Mouse (Mus musculus) heart, adult 8-10 months (tissue): ENCODE results near the gene Krt84. TPM values are rescaled to one million over a fixed set of nuclear protein-coding genes. Genes with fewer than 3 reads are reported as not detected.
A peak's percentile ranks its signal among the peaks of the same experiment; 100 is the strongest.
"Not testable (repeated sequence)": the region's sequence is repeated elsewhere in the genome, so short reads cannot be mapped to it uniquely, and the experiment has no call there.

Source experiments
- DNase-seq: peaks from one replicate; pipeline ENCODE4 v3.0.0; 2022; ENCODE audit warnings: low spot score
- total RNA-seq, 4 experiments: library from RNA; stranded (reverse); gene quantifications; 2 replicates each; pipeline ENCODE4 v1.2.4; 2022

The Krt84 gene
- not detected for total RNA-seq

DNA sequence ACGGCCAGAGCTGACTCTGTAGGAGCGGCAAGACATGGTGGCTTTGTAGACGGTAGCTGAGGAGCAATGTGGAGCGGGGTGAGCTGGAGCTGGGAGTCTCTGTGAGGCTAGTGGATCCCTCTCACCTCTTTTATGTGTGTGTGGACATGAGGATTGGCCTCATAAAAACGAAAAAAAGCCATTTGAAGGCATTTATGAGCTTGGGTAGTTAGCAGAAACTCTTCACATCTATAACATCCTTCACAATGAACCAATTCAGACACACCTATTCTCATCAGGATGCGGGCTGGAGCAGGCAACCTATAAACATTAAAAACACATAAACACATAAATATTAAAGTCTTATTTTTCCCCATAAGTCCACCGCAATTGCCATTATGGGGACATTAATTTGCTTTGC, at the start of gene Krt84:
Gene Krt84, minus strand, starts transcription at position 101 of the 400 bp plus-strand sequence.
- DNase-seq, result no peak

DNA sequence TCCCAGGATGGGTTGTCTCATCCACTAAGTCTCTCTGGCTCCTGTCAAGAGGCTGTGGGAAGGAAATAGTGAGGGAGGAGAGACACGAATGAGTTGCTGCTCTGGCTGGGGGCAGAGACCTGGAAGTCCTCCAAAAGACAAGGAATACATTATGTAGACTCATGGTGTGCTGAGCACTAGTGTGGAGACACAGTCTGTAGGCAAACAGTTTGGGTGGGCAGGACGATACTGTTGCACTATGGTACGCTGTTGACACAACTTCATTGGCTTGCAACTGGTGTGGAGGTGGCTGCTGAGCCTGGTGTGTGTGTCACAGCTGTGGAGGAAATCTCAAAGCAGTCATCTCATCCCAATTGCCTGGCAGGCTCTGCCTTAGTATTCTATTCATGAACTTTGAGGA, 49.1 kb upstream of the Krt84 start:
- DNase-seq, result no peak

DNA sequence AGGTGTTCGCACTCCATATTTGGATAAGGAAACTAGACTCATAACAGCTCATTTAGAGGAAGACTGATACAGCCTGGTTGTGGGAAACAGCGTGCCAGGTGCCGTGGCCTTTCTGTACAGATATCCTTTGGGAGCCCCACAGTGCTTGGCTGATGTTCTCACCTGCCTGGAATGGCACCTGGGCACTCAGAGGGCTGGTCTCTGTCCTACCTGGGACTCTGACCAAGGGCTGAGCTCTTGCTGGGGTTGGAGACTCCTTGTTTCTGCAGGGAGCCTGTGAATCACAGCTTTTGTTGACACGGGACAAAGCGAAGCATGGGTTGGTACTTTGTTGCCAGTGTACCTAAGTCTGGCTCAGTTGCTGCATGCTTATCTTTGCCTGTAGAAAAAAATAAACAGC, 42.9 kb upstream of the Krt84 start:
- DNase-seq, result no peak

DNA sequence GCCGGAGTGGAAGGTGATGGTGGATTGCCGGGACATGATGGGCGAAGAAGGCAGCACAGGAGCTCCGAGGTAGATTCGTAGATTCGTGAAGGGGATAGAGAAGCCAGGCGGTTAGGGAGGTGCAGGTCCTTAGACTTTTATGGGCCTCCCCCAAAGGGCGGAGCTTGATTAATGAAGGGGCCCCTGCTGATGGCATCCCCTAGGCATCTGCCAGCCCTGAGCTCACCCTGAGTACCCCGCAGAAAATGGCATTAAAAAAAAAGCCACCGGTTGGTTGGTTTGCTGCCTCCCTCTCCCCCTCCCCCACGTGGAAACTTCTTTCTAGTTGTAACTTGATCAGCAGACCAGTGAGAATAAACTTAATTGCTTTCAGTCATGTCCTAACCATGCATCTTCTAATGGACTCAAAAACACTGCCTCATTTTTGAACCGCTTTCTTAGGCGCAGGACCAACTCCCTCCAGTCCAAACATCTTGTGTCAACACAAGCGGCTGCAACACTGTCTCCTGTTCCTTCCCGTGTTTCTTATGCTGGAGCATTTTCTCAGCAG, 41.3 kb upstream of the Krt84 start, which contains the start of gene Krt75:
Gene Krt75, minus strand, starts transcription at position 109 of the 550 bp plus-strand sequence.
- DNase-seq, result no peak

DNA sequence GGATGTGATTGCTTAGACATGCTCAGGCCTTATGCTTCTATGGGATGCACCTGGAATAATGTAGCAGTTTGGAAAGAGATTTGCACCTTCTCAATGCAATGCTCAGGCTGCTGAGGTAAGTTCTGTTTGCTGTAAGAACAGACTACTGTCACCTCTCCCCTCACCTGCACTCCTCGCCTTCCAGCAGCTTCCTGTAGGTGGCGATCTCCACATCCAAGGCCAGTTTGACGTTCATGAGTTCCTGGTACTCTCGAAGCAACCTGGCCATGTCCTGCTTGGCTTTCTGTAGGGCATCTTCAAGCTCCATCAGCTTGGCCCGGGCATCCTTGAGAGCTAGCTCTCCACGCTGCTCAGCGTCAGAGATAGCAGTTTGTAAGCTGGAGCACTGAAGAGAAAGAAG, 35.2 kb upstream of the Krt84 start:
- DNase-seq, result no peak

DNA sequence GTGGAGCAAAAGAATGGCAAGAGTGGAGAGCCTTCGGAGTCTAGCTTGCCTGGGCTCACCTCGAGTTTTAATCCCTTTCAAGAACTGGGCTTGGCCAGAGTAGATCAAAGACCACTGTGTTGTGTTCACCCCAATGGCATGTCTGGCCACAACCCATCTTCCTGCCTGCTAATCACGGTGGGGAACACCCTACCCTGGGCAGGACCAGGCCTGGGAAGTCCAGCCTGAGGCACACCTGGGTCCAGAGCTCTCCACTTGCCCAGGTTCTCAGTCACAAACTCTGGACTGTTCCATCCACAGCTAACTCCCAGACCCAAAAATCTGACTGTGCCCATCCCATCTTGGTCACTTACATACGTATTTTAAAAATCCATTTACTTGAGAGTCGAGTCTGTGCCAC, 30.2 kb upstream of the Krt84 start, which contains the start of gene Krt90:
Gene Krt90, minus strand, starts transcription at position 101 of the 400 bp plus-strand sequence.
- no peak for DNase-seq

DNA sequence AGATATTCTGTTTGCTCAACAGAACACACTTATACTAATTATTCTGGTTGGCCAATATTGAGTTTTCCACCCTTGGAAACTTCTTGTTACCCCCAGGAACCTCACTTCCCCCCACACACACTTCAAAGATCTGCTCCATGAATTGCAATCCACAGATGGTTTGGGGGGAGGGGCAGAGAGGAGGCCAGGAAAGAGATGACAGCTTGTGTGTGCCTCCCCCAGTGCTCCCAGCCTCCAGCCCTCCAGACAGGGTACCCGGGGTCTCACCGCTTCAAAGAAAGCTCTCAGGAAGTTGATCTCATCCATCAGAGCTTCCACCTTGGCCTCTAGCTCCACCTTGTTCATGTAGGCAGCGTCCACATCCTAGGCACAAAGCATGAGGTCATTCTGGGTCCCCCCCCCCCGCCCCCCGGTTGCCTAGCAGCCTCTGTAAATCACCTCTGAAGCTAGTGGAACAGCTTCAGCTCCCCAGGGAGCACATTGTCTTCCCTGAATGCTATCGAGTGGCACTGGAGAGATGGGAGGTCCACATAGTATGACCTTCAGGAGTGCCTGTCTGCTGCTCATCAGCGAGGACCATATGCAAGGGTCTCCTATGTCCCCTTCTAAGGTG, 25.5 kb upstream of the Krt84 start:
- DNase-seq, result no peak

DNA sequence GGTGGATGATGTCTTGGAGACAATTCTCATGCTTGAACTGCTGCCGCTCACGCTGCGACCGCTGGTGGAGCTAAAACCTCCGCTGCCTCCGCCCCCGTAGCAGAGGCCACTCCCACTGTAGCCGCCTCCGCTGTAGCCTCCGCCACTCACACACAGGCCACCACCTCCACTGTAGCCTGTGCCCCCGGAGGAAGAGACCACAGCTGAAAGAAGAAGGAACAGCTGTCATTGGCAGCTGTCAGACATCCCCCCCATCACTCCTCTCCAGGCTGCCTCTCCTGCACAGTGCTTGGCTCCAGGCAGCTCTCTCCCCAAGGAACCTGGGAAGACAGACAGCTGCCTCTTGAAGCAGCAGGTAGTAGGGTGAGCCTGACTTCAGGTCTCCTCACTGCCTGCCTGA, 20.5 kb upstream of the Krt84 start:
- DNase-seq, result no peak

DNA sequence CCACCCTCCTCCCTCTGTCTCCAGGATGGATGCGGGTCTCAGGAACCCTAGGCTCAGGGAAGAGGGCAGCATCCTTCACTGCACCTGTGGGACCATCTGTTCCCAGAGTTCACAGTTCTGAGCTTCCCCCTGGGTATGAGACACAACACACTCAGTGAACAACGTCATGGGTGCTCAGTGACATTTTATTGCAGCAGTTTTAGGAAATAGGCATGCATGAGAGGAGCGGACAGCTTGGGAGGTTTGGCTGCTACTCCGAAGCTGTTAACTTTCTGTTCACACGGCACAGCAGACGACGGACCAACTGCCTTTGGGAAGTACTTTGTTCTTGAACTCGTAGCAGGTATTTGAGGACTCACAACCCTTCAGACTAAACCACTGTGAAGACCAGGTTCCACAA, 19.6 kb upstream of the Krt84 start:
- no peak for DNase-seq

DNA sequence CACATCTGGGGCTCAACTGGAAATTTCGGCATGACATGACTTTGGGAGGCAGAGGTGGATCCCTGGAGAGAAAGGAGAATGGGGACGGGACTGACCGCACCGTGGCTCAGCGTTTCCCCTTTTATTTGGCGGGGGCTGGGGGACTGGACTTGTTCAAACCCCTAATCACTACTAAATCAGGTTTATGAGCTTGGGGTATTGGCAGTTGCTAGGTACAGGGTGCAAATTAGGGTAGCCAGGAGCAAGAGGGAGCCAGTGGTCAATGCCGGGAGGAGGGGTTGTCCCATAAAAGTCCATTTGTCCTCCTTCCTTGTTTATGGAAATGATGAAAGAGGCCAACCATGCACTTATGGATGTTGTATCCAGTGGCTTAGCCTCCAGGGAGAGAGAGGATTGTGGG, 17.9 kb upstream of the Krt84 start, which contains the start of gene Krt82:
Gene Krt82, minus strand, starts transcription at position 101 of the 400 bp plus-strand sequence.
- no peak for DNase-seq

DNA sequence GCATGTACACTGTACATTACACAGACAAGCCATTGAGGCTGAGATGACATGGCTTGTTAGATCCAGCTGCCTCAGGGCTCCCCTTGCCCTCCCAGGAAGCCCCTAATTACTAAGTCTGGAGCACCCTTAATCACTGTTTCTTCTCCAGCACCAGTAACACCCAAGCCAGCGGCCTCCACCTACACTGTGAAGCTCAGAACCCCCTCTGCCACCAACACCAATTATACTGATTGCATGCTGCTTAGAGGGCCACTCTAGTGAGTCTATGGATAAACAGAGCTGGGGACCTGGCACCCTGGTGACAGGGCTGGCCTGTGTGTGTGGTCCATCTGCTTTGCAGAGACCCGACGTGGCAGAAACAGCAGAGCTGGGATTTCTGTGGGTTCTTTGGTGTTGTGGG, 11.9 kb upstream of the Krt84 start:
- no peak for DNase-seq

DNA sequence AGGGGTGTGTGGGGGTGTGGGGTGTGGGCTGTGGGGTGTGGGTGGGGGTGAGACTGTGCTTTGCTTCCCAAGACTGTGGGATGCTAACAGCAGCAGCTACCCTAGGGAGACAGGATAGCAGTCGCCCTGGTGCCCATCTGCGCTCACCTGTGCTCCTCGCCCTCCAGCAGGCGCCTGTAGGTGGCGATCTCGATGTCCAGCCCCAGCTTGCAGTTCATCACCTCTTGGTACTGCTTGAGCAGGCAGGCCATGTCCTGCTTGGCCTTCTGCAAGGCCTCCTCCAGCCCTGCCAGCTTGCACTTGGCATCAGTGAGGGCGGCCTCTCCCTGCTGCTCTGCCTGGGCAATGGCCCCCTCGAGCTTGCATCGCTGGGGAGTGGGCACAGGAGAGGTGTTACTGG, 9.9 kb upstream of the Krt84 start:
- DNase-seq, result no peak

DNA sequence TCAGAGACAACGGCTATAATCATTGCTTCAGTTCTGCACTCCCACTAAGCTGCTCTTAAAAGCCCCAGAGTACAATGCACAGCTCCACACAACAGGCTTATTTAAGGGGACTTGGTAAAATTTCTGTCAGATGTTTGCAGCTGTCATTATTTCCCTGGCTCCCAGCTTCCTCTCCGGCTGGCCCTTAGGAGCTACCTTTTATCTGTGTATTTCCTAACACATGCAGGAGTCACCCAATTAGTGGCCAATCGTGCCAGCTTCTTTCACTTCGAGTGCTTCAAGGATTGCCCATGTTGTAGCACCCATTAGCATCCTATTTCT, 5.9 kb upstream of the Krt84 start:
- DNase-seq, result peak; percentile 6

DNA sequence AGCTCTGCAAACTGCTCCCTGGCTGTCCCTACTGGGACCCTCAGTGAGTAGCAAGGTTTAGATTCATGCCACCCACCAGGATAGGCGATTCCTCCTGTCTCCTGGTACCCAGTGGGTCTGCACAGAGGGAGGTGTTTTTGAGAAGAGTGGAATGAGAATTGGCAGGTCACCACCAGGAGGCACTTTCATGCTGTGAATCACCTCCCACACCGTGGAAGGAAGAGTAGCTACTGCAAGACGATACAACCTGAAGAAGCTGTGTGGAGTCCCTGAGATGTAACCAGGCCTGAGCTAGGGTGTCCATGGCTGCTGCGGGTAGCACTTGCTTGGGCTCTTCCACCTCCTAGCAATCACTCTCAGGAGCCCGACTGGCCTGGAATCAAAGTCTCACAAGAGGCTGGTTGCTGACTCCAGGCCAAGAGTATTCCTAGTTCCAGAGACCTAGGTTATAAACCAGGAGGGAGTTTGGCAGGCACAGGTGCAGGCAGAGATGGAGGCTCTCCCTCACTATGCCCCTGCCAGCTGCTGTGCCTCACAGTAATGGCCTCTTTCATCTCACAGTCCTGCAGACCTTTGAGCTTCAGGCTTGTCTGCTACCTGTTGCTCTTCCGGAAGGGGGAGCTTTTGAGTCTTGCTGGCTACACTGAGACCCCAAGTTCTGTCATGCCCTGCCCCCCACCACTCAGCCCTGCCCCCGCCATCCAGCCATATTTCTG, 5.4 kb upstream of the Krt84 start:
- no peak for DNase-seq

DNA sequence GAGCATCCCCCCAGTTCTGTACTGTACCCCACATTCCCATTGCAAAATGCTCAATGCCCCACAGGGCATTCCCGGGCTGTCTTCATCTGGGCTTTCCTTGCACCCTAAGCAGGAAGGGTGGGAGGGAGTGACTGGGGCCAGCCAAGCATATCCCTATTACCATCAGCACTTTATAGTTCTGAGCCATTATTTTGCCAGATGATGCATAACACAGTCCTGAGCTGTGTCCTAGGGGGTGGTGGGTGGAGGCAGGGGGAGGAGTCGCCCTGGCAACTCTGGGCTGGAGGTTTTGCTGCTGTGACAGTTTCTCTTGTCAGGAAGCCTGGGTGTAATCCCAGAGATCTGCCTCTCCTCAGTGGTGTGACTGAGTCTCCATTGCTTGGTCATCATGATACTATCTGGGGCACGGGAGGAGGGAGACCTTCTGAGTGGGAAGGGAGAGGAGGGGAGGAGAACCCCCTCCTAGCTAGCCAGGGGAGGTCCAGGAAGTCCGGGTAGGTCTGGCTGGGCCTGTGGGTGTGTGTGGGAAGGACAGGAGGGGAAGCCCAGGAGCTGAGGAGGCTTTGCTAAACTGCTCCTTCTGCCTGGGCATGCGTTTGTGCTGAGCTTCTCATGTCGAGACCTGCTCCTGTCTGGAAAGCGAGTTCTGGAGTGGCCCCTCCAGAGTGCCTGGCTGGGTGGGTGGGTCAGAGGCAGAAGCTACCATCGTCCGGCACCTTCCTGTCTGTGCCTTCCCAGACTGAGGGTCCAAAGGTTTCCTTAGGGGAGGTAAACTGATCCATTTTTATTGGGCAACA, 3.6 kb upstream of the Krt84 start:
- DNase-seq, result no peak

DNA sequence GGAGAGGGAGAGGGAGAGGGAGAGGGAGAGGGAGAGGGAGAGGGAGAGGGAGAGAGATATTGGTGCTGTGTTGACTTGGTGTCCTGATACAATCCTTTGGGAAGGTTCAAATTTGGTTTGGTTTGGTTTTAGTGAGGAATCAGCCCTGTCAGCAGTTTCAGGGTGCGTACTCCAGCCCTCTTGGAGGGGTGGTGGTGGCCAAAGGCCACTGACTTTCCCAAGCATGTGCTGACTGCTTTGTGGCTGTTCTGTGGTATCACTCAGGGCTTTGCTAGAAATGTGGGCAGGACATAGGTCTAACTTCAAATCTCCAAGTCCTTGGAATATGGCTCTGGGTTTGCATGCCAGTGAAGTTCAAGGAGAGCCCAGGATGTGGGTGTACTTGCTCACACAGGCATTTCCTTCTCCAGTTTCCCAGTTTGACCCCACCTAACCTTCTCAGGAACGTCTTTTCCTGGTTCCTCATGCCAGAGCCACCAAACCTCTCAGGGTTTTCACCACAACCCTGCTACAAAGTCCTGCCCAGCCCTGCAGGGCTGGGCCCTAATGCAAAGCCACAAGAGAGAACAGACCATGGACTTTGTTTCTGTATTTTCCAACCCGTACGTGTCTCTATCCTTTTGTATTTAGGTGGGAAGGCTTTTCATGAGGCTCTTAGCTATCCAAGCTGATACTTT, 9.9 kb downstream of the Krt84 start:
- no peak for DNase-seq

DNA sequence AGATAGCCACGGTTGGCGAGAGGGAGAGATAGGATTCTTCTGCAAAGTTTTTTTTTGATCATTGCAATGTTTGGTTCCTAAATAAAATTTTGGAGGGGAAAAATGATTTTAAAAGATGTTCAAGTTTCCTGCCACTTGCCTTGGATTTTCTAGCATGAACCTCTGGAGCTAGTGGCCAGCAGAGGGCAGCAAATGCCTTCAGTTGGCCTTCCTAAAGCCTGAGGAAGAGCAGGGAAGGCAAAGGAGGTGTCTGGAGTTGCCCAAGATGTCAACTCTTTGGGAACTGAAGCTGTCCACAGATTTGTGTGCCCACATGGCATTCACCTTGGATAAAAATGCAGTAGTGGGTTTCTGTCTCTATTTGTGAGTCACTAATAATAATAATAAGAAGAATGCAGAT, 12.8 kb downstream of the Krt84 start:
- DNase-seq, result peak; percentile 54

DNA sequence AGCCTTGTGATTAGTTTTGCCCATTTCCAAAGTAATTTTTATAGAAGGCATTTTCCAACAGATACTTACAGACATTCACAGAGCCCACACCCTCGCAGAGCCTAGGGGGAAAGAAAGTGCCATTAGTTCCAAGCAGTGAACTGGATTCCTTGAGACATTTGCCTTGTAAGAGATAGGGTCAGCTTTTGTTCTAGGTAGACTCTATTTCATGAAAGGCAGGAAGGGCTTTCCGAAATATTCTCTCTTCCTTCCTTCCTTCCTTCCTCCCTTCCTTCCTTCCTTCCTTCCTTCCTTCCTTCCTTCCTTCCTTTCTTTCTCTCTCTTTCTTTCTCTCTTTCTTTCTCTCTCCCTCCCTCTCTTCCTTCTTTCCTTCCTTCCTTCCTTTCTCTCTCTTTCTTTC, 15.5 kb downstream of the Krt84 start, which contains the start of gene Gm49425:
Gene Gm49425, minus strand, starts transcription at position 101 of the 400 bp plus-strand sequence.
- DNase-seq, result not testable (repeated sequence)

DNA sequence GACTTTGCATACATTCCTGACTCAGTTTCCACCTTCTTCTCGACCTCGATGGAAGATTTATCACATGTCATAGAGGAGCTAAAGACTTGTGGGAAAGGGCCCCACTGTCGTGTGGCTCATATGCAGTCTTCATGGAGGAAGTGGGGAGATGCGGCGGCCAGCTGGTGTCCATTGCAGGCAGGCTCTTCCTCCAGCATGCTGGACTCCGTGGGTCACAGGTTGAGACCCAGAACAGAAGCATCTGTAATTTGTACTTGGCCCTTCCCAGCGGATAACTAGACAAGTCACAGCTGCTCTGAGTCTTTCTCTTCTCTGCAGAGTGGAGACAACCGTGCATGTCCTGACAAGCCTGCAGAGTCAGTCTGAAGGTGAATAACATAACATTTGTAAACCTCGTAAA, 24.4 kb downstream of the Krt84 start:
- DNase-seq, result no peak

DNA sequence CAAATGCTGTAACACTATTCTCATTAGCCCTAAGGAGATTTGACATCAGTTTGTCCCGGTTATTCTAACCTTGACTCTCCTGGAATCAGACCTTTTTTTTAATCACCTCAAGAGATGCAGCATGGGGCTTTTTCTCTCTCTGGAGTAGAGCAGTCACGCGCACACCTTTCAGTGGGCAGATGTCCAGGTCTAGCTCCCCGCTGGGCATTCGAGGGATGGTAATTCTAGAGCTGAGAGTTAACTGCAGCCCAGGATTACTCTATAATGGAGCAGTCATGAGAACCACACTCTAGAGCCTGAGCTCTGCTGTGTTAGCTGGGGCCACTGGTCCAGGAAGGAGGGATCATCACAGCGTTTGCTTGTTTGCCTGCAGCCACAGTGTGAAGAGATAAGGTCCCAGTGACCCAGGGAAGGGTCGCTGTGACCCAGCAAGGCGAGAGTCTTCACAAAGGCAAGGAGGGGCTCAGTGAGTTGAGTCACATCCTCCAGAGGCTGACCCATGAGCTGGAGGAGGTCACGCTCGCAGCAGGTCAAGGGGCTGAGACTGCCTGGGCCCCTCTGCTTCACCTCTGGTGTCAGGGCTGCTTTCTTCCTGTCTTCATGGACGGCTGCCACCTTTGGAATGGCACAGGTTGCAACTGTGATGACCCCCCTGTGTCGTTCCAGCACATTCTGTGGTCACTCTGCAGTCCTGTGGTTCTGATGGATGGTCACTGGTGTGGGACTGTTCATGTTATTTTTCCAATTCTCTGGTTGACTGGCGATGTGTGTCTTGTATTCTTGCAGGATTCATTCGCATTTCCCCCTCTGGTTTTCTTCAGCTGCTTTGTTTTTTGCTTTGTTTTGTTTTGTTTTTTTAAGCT, 25.5 kb downstream of the Krt84 start:
- DNase-seq, result no peak

DNA sequence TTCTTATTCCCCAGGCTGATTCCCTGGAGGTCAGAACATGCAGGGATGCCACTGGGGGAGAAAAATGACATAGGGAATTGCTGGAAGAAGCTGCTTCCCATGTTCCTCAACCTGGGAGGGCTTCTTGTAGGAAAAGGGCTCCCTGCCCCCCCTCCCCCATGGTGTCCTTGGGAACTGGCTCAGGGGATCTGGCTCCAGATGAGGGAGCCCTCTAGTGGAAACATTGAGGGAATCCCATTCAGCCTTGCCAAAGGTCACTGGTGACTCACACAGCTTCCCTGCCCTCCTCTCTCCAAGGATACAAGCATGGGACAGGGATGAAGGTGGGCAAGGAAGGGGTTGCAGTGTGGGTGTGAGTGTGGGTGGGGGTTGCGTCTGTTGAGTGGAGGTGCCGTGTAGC, 35.4 kb downstream of the Krt84 start:
- peak; percentile 35 for DNase-seq
